ENCODE assay signal across 9 mouse cellular contexts in the genomic region with DNA sequence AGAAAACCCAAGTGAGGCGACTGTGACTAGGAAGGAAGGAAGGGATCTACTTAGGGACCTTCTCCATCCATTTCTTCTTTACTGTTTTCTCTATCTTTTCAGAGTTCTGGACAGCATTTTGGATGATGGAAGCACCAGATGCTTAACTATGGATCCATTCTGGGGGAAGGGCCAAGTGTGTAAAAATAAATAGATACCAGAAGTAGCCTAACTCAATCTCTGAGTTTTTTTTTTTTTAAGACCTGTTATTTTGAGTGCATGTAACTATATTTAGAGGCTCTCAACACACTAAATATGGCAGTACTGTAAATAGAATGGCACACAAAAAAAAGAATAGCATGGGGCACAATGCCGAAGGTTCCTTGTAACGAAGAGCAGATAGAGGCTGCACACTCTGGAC.
"Had no signal": no experiment of that assay in that cellular context is flagged by ENCODE, and none has a peak within 500 bp of the region (broad histone marks: within the 10 kb centered on the region; RNA-seq: fewer than 3 reads in every experiment).

No protein-coding gene starts in this region.

- H3K36me3 ChIP-seq: liver, embryonic 13.5 days had no signal

- H3K4me1 ChIP-seq: liver, embryonic 13.5 days had no signal

- H3K4me2 ChIP-seq: liver, embryonic 13.5 days; midbrain, embryonic 11.5 days had no signal

- H3K27ac ChIP-seq: liver, embryonic 13.5 days had no signal

- H3K9ac ChIP-seq: liver, embryonic 13.5 days had no signal

- H3K27me3 ChIP-seq: liver, embryonic 13.5 days had no signal

- H3K9me3 ChIP-seq: liver, embryonic 13.5 days had no signal

- DNase-seq: kidney, postnatal 14 days; kidney, postnatal 4 days; liver, embryonic 13.5 days; lung, adult 2 months; lung, postnatal 14 days; midbrain, embryonic 14.5 days; thymus, adult 18-20 months; thymus, postnatal 36 days had no signal

- H3K4me3 ChIP-seq: liver, embryonic 13.5 days had no signal
